Mouse (Mus musculus): ENCODE results near the gene Nr1h4. TPM values are rescaled to one million over a fixed set of nuclear protein-coding genes. Genes with fewer than 3 reads are reported as not detected.

The Nr1h4 gene
- polyA plus RNA-seq, 1 experiment, result 10.2 TPM

GRCm38 (mm10) chr10:89543867-89544266, 10.5 kb upstream of the Nr1h4 start:
- no peaks in the 10 kb centered on the region for H3K27me3 ChIP-seq (ENCODE audit: control insufficient read depth, insufficient read depth, low read length)
- H3K27ac ChIP-seq (ENCODE audit: insufficient read depth, low read depth, low read length), result no peak overlapping the region
- no peaks in the 10 kb centered on the region for H3K4me1 ChIP-seq (ENCODE audit: control insufficient read depth, insufficient read depth, insufficient read length, low read length)
- H3K36me3 ChIP-seq (ENCODE audit: control insufficient read depth, insufficient read depth, low read length), result no peaks in the 10 kb centered on the region
- H3K4me3 ChIP-seq (ENCODE audit: low read depth, low read length), result no peak overlapping the region
- WGBS, result 69% methylated on average over 6 of the region's 6 CpGs
- TF ChIP-seq CTCF (IDR thresholded peaks at IDR 0.05; ENCODE audit: extremely low read depth, insufficient read length, insufficient replicate concordance, low read depth, low read length) (no peak), POLR2A (IDR thresholded peaks at IDR 0.05; ENCODE audit: low read depth, low read length) (no peak)

GRCm38 (mm10) chr10:89542321-89542720, 8.9 kb upstream of the Nr1h4 start:
- Histone ChIP-seq H3K4me1 (ENCODE audit: control insufficient read depth, insufficient read depth, insufficient read length, low read length) (no peaks in the 10 kb centered on the region), H3K27me3 (ENCODE audit: control insufficient read depth, insufficient read depth, low read length) (no peaks in the 10 kb centered on the region), H3K4me3 (ENCODE audit: low read depth, low read length) (no peak overlapping the region), H3K36me3 (ENCODE audit: control insufficient read depth, insufficient read depth, low read length) (no peaks in the 10 kb centered on the region), H3K27ac (ENCODE audit: insufficient read depth, low read depth, low read length) (no peak overlapping the region)
- 82% methylated on average over 3 of the region's 3 CpGs for WGBS
- TF ChIP-seq POLR2A (IDR thresholded peaks at IDR 0.05; ENCODE audit: low read depth, low read length), result no peak
- TF ChIP-seq CTCF (IDR thresholded peaks at IDR 0.05; ENCODE audit: extremely low read depth, insufficient read length, insufficient replicate concordance, low read depth, low read length), result no peak

DNA sequence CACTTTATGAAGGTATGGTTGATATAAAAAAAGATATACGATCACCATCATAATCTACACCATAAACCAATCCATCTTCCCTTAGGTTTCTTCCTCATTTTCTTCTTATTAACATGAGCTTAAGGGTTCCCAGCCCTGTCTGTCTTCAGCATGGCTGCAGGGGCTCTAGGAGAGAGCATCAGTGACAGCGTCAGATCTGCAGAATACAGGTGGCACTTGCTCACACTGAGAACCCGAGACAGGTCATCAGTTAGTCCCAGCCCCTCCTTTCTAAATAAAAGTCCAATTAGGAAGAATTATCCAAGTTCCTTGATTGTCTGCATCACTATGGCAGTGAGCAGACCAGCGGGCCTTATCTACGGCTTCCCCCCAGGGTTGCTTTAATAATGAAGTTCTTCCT, 934 bp downstream of the Nr1h4 start:
- peak overlapping the region; percentile 21 for H3K27ac ChIP-seq (ENCODE audit: insufficient read depth, low read depth, low read length)
- H3K4me3 ChIP-seq (ENCODE audit: low read depth, low read length), result peak overlapping the region; percentile 29
- WGBS, result 29% methylated on average over 5 of the region's 5 CpGs
- H3K4me1 ChIP-seq (ENCODE audit: control insufficient read depth, insufficient read depth, insufficient read length, low read length), result peaks cover 4% of the 10 kb centered on the region; the same call in 1 of the 2 replicates
- no peaks in the 10 kb centered on the region for H3K36me3 ChIP-seq (ENCODE audit: control insufficient read depth, insufficient read depth, low read length)
- H3K27me3 ChIP-seq (ENCODE audit: control insufficient read depth, insufficient read depth, low read length), result no peaks in the 10 kb centered on the region
- no peak for TF ChIP-seq CTCF (IDR thresholded peaks at IDR 0.05; ENCODE audit: extremely low read depth, insufficient read length, insufficient replicate concordance, low read depth, low read length)
- TF ChIP-seq POLR2A (IDR thresholded peaks at IDR 0.05; ENCODE audit: low read depth, low read length), result no peak

DNA sequence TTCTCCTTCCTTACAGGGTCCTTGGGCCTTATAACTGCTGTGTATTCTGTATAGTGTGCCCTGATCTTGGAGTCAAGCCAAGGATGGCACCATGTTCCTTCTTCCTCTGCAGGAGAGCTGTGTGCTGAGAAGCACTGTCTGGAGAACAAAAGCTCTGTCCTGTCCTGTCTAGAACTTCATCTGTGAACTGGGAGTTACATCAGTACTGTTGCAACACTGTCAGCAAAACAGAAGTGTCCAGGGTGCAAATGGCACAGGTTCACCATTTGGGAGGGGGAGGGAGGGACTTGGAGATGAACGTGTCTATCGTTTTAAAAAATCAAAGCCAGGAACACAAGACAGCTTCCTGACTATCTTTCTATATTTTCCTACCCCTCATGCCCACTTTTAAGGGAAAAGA, 1.4 kb downstream of the Nr1h4 start:
- no peak overlapping the region for H3K4me3 ChIP-seq (ENCODE audit: low read depth, low read length)
- TF ChIP-seq CTCF (IDR thresholded peaks at IDR 0.05; ENCODE audit: extremely low read depth, insufficient read length, insufficient replicate concordance, low read depth, low read length) (no peak), POLR2A (IDR thresholded peaks at IDR 0.05; ENCODE audit: low read depth, low read length) (no peak)
- peaks cover 4% of the 10 kb centered on the region; the same call in 1 of the 2 replicates for H3K4me1 ChIP-seq (ENCODE audit: control insufficient read depth, insufficient read depth, insufficient read length, low read length)
- H3K27ac ChIP-seq (ENCODE audit: insufficient read depth, low read depth, low read length), result peak overlapping the region; percentile 21; the same call in 1 of the 2 replicates
- H3K36me3 ChIP-seq (ENCODE audit: control insufficient read depth, insufficient read depth, low read length), result no peaks in the 10 kb centered on the region
- 48% methylated on average over 2 of the region's 2 CpGs for WGBS
- H3K27me3 ChIP-seq (ENCODE audit: control insufficient read depth, insufficient read depth, low read length), result no peaks in the 10 kb centered on the region

DNA sequence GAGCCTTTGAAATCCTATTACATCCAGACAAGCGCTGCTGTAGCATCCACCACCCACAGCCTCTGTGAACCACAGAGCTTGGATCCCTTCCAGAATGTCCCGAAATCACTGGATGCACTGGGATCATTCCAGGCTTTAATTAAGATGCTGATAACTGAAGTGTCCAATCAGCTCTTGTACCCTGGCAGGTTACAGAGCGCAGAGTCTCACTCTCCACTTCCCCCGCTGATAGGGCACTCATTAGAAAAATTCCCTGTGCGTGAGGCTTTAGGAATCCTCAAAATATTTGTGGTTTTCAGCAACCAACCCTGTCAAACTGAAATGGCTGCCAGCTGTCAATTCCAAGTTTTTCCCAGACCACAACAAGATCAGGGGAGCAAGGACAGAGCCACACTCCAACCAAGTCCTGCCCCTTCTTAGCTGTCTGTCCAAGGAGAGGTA, 2.2 kb downstream of the Nr1h4 start:
- Histone ChIP-seq H3K36me3 (ENCODE audit: control insufficient read depth, insufficient read depth, low read length) (no peaks in the 10 kb centered on the region), H3K4me1 (ENCODE audit: control insufficient read depth, insufficient read depth, insufficient read length, low read length) (peaks cover 4% of the 10 kb centered on the region; the same call in 1 of the 2 replicates), H3K27ac (ENCODE audit: insufficient read depth, low read depth, low read length) (no peak overlapping the region), H3K27me3 (ENCODE audit: control insufficient read depth, insufficient read depth, low read length) (no peaks in the 10 kb centered on the region), H3K4me3 (ENCODE audit: low read depth, low read length) (no peak overlapping the region)
- TF ChIP-seq CTCF (IDR thresholded peaks at IDR 0.05; ENCODE audit: extremely low read depth, insufficient read length, insufficient replicate concordance, low read depth, low read length) (no peak), POLR2A (IDR thresholded peaks at IDR 0.05; ENCODE audit: low read depth, low read length) (no peak)
- 41% methylated on average over 5 of the region's 5 CpGs for WGBS

DNA sequence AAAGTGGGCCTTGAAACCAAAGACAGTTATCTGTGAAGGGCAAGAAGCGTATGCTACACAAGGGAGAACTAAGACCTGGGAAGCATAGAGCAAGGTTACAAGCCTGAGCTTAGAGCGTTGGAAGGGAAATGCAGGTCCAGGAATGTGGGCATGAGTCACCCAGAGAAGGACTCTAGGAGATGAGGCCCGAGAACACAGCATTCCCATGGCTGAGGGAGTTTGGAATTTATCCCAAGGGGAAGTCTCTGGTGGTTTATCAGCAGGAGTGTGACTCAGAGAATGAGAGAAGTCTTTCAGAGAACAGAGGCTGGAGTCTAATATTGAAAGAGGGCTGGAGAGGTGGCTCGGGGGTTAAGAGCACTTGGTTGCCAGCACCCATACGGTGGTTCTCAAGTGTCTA, 6.3 kb downstream of the Nr1h4 start:
- Histone ChIP-seq H3K27me3 (ENCODE audit: control insufficient read depth, insufficient read depth, low read length) (no peaks in the 10 kb centered on the region), H3K4me1 (ENCODE audit: control insufficient read depth, insufficient read depth, insufficient read length, low read length) (peaks cover 3% of the 10 kb centered on the region; the same call in 1 of the 2 replicates), H3K4me3 (ENCODE audit: low read depth, low read length) (no peak overlapping the region), H3K27ac (ENCODE audit: insufficient read depth, low read depth, low read length) (peak overlapping the region; percentile 93), H3K36me3 (ENCODE audit: control insufficient read depth, insufficient read depth, low read length) (no peaks in the 10 kb centered on the region)
- no peak for TF ChIP-seq POLR2A (IDR thresholded peaks at IDR 0.05; ENCODE audit: low read depth, low read length)
- no peak for TF ChIP-seq CTCF (IDR thresholded peaks at IDR 0.05; ENCODE audit: extremely low read depth, insufficient read length, insufficient replicate concordance, low read depth, low read length)
- 24% methylated on average over 5 of the region's 5 CpGs for WGBS

DNA sequence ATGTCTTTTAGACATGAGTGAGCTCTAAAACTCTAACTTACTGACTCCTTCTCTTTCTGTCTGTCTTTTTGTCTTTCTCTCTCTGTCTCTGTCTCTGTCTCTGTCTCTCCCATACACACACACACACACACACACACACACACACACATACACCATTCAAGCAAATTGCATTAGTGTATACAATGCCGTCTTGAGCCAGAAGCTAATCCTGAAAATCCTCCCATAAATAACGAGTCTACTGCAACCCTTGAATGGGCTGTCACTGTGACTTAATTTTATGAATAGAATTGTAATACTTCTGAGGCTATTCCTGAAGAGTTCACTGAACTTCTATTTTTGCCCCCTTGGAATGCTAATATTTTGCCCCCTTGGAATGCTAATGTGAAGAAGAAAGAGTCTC, 7.6 kb downstream of the Nr1h4 start:
- TF ChIP-seq POLR2A (IDR thresholded peaks at IDR 0.05; ENCODE audit: low read depth, low read length), result no peak
- TF ChIP-seq CTCF (IDR thresholded peaks at IDR 0.05; ENCODE audit: extremely low read depth, insufficient read length, insufficient replicate concordance, low read depth, low read length), result no peak
- H3K4me1 ChIP-seq (ENCODE audit: control insufficient read depth, insufficient read depth, insufficient read length, low read length), result peaks cover 6% of the 10 kb centered on the region; the same call in 1 of the 2 replicates
- no peaks in the 10 kb centered on the region for H3K27me3 ChIP-seq (ENCODE audit: control insufficient read depth, insufficient read depth, low read length)
- no peaks in the 10 kb centered on the region for H3K36me3 ChIP-seq (ENCODE audit: control insufficient read depth, insufficient read depth, low read length)
- WGBS, result 89% methylated on average over 2 of the region's 2 CpGs
- no peak overlapping the region for H3K27ac ChIP-seq (ENCODE audit: insufficient read depth, low read depth, low read length)
- no peak overlapping the region for H3K4me3 ChIP-seq (ENCODE audit: low read depth, low read length)

Measured in small intestine, adult 2 months (tissue).